Mouse (Mus musculus): Measurements from ENCODE around the gene Lhfp. TPM values are rescaled to one million over a fixed set of nuclear protein-coding genes. Genes with fewer than 3 reads are reported as not detected.
"Not testable (repeated sequence)": the region's sequence is repeated elsewhere in the genome, so short reads cannot be mapped to it uniquely, and the experiment has no call there.

Gene Lhfp
- total RNA-seq, 2 experiments from 2014 or later = not detected

- no peak for ATAC-seq (replicated peaks; ENCODE audit: low FRiP score, low TSS enrichment, poor library complexity, severe bottlenecking)
These were observed 163.1 kb downstream of the Lhfp start for GRCm38 (mm10) chr3:53204348-53204984.

- ATAC-seq (replicated peaks; ENCODE audit: low FRiP score, low TSS enrichment, poor library complexity, severe bottlenecking) = no peak
These were observed 163.6 kb downstream of the Lhfp start for GRCm38 (mm10) chr3:53204985-53205365.

GRCm38 (mm10) chr3:53205706-53206105 is 164.4 kb downstream of the Lhfp start:
- no peak for ATAC-seq (replicated peaks; ENCODE audit: low FRiP score, low TSS enrichment, poor library complexity, severe bottlenecking)

- no peak for ATAC-seq (replicated peaks; ENCODE audit: low FRiP score, low TSS enrichment, poor library complexity, severe bottlenecking)
These were observed 165.3 kb downstream of the Lhfp start for GRCm38 (mm10) chr3:53206509-53207224.

GRCm38 (mm10) chr3:53207225-53207528 is 165.8 kb downstream of the Lhfp start:
- no peak for ATAC-seq (replicated peaks; ENCODE audit: low FRiP score, low TSS enrichment, poor library complexity, severe bottlenecking)

GRCm38 (mm10) chr3:53210691-53211526 is 169.6 kb downstream of the Lhfp start:
- ATAC-seq (replicated peaks; ENCODE audit: low FRiP score, low TSS enrichment, poor library complexity, severe bottlenecking) = no peak

- ATAC-seq (replicated peaks; ENCODE audit: low FRiP score, low TSS enrichment, poor library complexity, severe bottlenecking) = no peak
These were observed 171.3 kb downstream of the Lhfp start for GRCm38 (mm10) chr3:53212599-53212998.

GRCm38 (mm10) chr3:53213346-53213745 is 172.0 kb downstream of the Lhfp start:
- ATAC-seq (replicated peaks; ENCODE audit: low FRiP score, low TSS enrichment, poor library complexity, severe bottlenecking) = no peak

- ATAC-seq (replicated peaks; ENCODE audit: low FRiP score, low TSS enrichment, poor library complexity, severe bottlenecking) = no peak
These were observed 172.5 kb downstream of the Lhfp start for GRCm38 (mm10) chr3:53213746-53214271.

- ATAC-seq (replicated peaks; ENCODE audit: low FRiP score, low TSS enrichment, poor library complexity, severe bottlenecking) = no peak
These were observed 173.1 kb downstream of the Lhfp start for GRCm38 (mm10) chr3:53214386-53214785.

GRCm38 (mm10) chr3:53217697-53218096 is 176.4 kb downstream of the Lhfp start:
- no peak for ATAC-seq (replicated peaks; ENCODE audit: low FRiP score, low TSS enrichment, poor library complexity, severe bottlenecking)

- no peak for ATAC-seq (replicated peaks; ENCODE audit: low FRiP score, low TSS enrichment, poor library complexity, severe bottlenecking)
These were observed 180.4 kb downstream of the Lhfp start for GRCm38 (mm10) chr3:53221531-53222272.

GRCm38 (mm10) chr3:53224141-53224540 is 182.8 kb downstream of the Lhfp start:
- ATAC-seq (replicated peaks; ENCODE audit: low FRiP score, low TSS enrichment, poor library complexity, severe bottlenecking) = no peak

- ATAC-seq (replicated peaks; ENCODE audit: low FRiP score, low TSS enrichment, poor library complexity, severe bottlenecking) = no peak
These were observed 184.4 kb downstream of the Lhfp start for GRCm38 (mm10) chr3:53225774-53226173.

GRCm38 (mm10) chr3:53226223-53226622 is 184.9 kb downstream of the Lhfp start:
- no peak for ATAC-seq (replicated peaks; ENCODE audit: low FRiP score, low TSS enrichment, poor library complexity, severe bottlenecking)

- ATAC-seq (replicated peaks; ENCODE audit: low FRiP score, low TSS enrichment, poor library complexity, severe bottlenecking) = no peak
These were observed 186.5 kb downstream of the Lhfp start for GRCm38 (mm10) chr3:53227866-53228265.

- ATAC-seq (replicated peaks; ENCODE audit: low FRiP score, low TSS enrichment, poor library complexity, severe bottlenecking) = no peak
These were observed 189.2 kb downstream of the Lhfp start for GRCm38 (mm10) chr3:53230562-53230961.

GRCm38 (mm10) chr3:53231112-53231511 is 189.8 kb downstream of the Lhfp start:
- no peak for ATAC-seq (replicated peaks; ENCODE audit: low FRiP score, low TSS enrichment, poor library complexity, severe bottlenecking)

- not testable (repeated sequence) for ATAC-seq (replicated peaks; ENCODE audit: low FRiP score, low TSS enrichment, poor library complexity, severe bottlenecking)
These were observed 191.1 kb downstream of the Lhfp start for GRCm38 (mm10) chr3:53232411-53232810.

GRCm38 (mm10) chr3:53234689-53235088 is 193.4 kb downstream of the Lhfp start:
- no peak for ATAC-seq (replicated peaks; ENCODE audit: low FRiP score, low TSS enrichment, poor library complexity, severe bottlenecking)
